Mouse (Mus musculus) lung, postnatal 0 days (tissue): ENCODE measurements around the gene Gap43. TPM values are rescaled to one million over a fixed set of nuclear protein-coding genes. Genes with fewer than 3 reads are reported as not detected.

Experiments used
- ATAC-seq: fragments of 200-750 bp; cut with Nextera tagmentation; 2 replicates; pipeline ENCODE4 v1.8.0; 2017; ENCODE audit warnings: moderate library complexity
- DNase-seq: peaks from one replicate; pipeline ENCODE4 v3.0.0-alpha.2; 2016; ENCODE audit warnings: low spot score
- H3K27ac ChIP-seq: fragments of 300-500 bp; sonication (generic); 2 replicates; pipeline ENCODE4 v1.5.1; 2014; ENCODE audit warnings: antibody characterized with exemption, mild to moderate bottlenecking, low read length, mixed read lengths
- H3K27me3 ChIP-seq: fragments of 300-500 bp; sonication (generic); replicated peaks from 2 replicates; pipeline ENCODE4 v1.6.1; 2014; ENCODE audit warnings: low read length, mixed read lengths; ENCODE audit not compliant: insufficient read depth
- H3K36me3 ChIP-seq: fragments of 300-500 bp; sonication (generic); 2 replicates; pipeline ENCODE4 v1.6.1; 2014; ENCODE audit warnings: low read length, mixed read lengths; ENCODE audit not compliant: insufficient read depth
- H3K4me1 ChIP-seq: fragments of 300-500 bp; sonication (generic); 2 replicates; pipeline ENCODE4 v1.6.1; 2014; ENCODE audit warnings: antibody characterized with exemption, low read depth, low read length, mixed read lengths; ENCODE audit not compliant: insufficient read depth
- H3K4me2 ChIP-seq: fragments of 300-500 bp; sonication (generic); replicated peaks from 2 replicates; pipeline ENCODE4 v1.6.1; 2014; ENCODE audit warnings: low read depth, mild to moderate bottlenecking, low read length, moderate library complexity, mixed read lengths
- H3K4me3 ChIP-seq: fragments of 300-500 bp; sonication (generic); 2 replicates; pipeline ENCODE4 v1.5.1; 2014; ENCODE audit warnings: low read depth, low read length
- H3K9ac ChIP-seq: fragments of 300-500 bp; sonication (generic); replicated peaks from 2 replicates; pipeline ENCODE4 v1.6.1; 2014; ENCODE audit warnings: low read depth, mild to moderate bottlenecking
- H3K9me3 ChIP-seq: fragments of 300-500 bp; sonication (generic); 2 replicates; pipeline ENCODE4 v1.6.1; 2016; ENCODE audit warnings: low read length, mixed read lengths
- CTCF ChIP-seq: IDR thresholded peaks from 2 replicates; pipeline ENCODE4 v1.5.1; 2016; ENCODE audit warnings: antibody characterized with exemption, mild to moderate bottlenecking
- EP300 ChIP-seq: IDR thresholded peaks from 2 replicates; pipeline ENCODE4 v1.6.1; 2016; ENCODE audit warnings: antibody characterized with exemption, mild to moderate bottlenecking, control low read depth
- WGBS: fragments of 180-500 bp; shearing (Covaris S2); extraction: QIAGEN DNeasy Blood & Tissue Kit; methylation state at CpG from one replicate; pipeline ENCODE4 v1.1.7; 2014; 5-methylcytosine and 5-hydroxymethylcytosine counted together
- polyA plus RNA-seq: library from polyadenylated mRNA; unstranded; fragments of >200 nt; fragmentation: Nextera tagmentation; extraction: Ambion mirVana; gene quantifications from 2 replicates; pipeline ENCODE4 v1.2.1, GENCODE M21; 2015

Gene Gap43
- polyA plus RNA-seq, 1 experiment from 2014 or later, result 16.3 TPM

DNA sequence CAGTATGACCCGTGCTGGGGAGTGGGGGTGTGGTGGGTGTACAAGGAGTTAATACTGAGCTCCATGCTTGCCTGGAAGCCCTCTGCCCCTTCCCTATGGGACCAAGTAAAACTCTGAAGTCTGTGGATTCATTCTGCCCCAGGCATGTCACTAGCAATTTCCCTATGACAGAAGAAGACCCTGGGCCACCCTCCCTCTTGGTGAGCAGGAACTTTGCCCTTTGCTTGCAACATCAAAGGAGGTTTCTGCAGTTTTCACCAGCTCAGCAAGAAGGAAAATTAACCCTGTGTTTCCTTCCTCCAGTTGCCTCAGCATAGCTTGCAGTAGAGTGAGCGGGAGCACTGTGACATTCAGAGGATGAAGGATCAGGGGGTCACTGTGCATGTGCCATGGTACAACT, 3.8 kb downstream of the Gap43 start:
- H3K4me3 ChIP-seq, result no peak overlapping the region
- TF ChIP-seq CTCF (no peak), EP300 (no peak)
- H3K4me1 ChIP-seq, result peaks cover 2% of the 10 kb centered on the region; the same call in 1 of the 2 replicates
- WGBS, result 30% methylated on average over 2 of the region's 2 CpGs
- no peaks in the 10 kb centered on the region for H3K27me3 ChIP-seq
- H3K9ac ChIP-seq, result no peak overlapping the region
- no peak overlapping the region for H3K27ac ChIP-seq
- no peaks in the 10 kb centered on the region for H3K36me3 ChIP-seq
- H3K4me2 ChIP-seq, result no peak overlapping the region
- H3K9me3 ChIP-seq, result no peaks in the 10 kb centered on the region
- no peak for DNase-seq
- ATAC-seq, result no peak

DNA sequence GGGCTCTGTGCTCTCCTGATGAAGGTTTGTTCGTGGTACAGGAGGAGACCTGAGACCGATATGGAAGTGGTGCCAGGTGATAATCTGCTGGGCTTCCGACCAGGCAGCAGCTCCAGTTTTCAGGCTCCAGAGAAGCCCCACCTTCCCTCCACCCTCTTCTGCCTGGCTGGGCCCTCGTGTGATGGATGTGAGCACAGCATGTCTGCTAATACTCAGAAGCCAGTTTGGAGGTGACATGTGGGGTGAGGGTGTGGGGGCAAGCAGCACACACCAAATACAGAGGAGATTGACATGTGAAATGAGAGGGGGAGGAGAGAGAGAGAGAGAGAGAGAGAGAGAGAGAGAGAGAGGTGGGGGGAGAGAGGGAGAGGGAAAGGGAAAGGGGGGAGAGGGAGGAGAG, 8.1 kb downstream of the Gap43 start:
- WGBS, result 21% methylated on average over 4 of the region's 4 CpGs
- no peaks in the 10 kb centered on the region for H3K9me3 ChIP-seq

DNA sequence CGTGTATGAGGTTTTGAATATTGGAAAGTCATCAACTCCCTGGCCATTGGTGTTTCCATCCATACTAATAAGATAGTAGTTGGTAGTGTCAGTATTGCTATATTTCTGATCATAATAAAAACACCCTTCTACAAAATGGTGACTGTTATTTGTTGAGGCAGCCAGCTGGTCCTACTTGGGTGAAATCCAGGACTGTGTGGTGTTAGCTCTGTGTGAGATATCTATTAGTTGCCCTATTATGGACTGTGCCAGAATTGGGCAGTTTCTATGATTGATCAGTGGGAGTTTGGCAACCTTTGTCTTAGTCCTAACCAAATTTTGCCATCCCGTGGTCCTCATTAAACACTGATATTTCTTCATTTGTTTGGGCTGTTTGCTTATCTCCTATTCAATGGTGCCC, 14.3 kb downstream of the Gap43 start:
- ATAC-seq, result no peak
- no peaks in the 10 kb centered on the region for H3K9me3 ChIP-seq

More for the DNA sequence above, 8.1 kb downstream of the Gap43 start:
- Histone ChIP-seq H3K36me3 (no peaks in the 10 kb centered on the region), H3K27me3 (no peaks in the 10 kb centered on the region), H3K27ac (no peak overlapping the region), H3K4me2 (no peak overlapping the region), H3K4me3 (no peak overlapping the region), H3K9ac (no peak overlapping the region), H3K4me1 (no peaks in the 10 kb centered on the region)
- TF ChIP-seq CTCF, result no peak
- TF ChIP-seq EP300, result no peak
- DNase-seq, result no peak
- ATAC-seq, result no peak

DNA sequence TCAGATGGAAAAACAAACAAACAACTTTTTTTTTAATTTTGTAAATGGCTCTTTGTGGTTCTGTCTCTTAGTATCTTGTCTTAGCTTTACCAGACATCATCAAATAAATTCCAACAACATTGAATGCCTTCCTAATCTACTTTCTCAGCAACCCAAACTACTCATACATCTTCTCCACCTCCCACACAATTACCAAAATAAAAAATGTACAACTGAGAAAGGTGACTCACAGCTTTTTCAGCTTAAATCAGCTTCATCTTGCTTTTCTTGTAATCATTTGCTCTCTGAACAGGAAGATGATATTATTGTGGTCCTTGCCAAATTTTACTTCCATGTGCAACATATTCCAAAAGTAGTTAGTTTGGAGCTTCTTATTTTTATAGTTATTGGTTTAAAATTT, 14.9 kb downstream of the Gap43 start:
- Histone ChIP-seq H3K4me3 (no peak overlapping the region), H3K27ac (no peak overlapping the region), H3K9me3 (no peaks in the 10 kb centered on the region), H3K4me1 (no peaks in the 10 kb centered on the region), H3K36me3 (no peaks in the 10 kb centered on the region), H3K27me3 (no peaks in the 10 kb centered on the region), H3K4me2 (no peak overlapping the region), H3K9ac (no peak overlapping the region)
- no peak for TF ChIP-seq EP300
- TF ChIP-seq CTCF, result no peak
- DNase-seq (no peak), ATAC-seq (no peak)

More for the DNA sequence above, 14.3 kb downstream of the Gap43 start:
- DNase-seq, result no peak
- Histone ChIP-seq H3K4me3 (no peak overlapping the region), H3K4me2 (no peak overlapping the region), H3K4me1 (no peaks in the 10 kb centered on the region), H3K9ac (no peak overlapping the region), H3K27ac (no peak overlapping the region), H3K36me3 (no peaks in the 10 kb centered on the region), H3K27me3 (no peaks in the 10 kb centered on the region)
- TF ChIP-seq CTCF (no peak), EP300 (no peak)
- 66% methylated on average over 2 of the region's 2 CpGs for WGBS

DNA sequence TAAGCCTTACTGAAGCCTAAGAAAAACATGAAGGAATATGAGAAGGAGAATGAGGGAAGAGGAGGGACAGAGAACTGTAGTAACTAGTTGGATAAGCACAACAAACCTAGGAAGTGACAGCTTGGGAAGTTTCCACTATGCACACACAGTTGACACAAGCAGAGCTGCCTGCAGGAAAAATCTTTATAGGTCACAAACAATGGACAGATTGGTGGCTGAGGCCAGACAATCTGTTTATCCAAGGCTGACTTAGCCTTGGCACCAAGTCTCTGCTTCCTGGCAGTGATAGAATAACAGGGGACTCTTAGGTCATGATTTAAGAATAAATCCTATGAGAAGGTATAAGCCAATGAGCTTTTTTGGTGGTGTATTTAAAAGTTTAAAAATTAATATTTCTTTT, 20.6 kb downstream of the Gap43 start:
- no peaks in the 10 kb centered on the region for H3K27me3 ChIP-seq
- peak overlapping the region; percentile 33 for H3K27ac ChIP-seq
- H3K36me3 ChIP-seq, result no peaks in the 10 kb centered on the region
- ATAC-seq (peak; percentile 89), DNase-seq (peak; percentile 64)
- no peak overlapping the region for H3K4me3 ChIP-seq
- H3K9ac ChIP-seq, result no peak overlapping the region
- TF ChIP-seq CTCF (no peak), EP300 (peak; percentile 87)
- H3K4me1 ChIP-seq, result no peaks in the 10 kb centered on the region
- no peak overlapping the region for H3K4me2 ChIP-seq
- no peaks in the 10 kb centered on the region for H3K9me3 ChIP-seq

DNA sequence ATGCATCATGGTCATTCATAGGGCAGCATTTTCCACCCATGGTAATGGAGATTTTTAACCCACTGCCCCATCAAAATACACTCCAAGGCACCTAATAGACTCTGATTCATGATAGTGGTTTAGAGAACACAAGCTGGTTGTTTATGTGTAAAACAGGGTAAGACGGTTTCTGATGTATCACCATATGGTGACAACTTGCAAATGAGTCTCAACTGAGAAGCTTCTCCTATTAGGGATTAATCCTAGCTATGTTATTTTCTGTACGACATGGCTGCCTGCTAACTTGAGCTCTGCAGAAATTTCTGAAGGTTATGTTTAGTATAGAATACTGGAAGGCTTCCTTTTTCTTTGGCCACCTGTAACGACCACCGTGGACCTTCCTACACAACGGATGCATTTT, 21.1 kb downstream of the Gap43 start:
- Histone ChIP-seq H3K9me3 (no peaks in the 10 kb centered on the region), H3K4me1 (no peaks in the 10 kb centered on the region), H3K27ac (peak overlapping the region; percentile 33), H3K4me2 (no peak overlapping the region), H3K27me3 (no peaks in the 10 kb centered on the region), H3K4me3 (no peak overlapping the region), H3K36me3 (no peaks in the 10 kb centered on the region), H3K9ac (no peak overlapping the region)
- TF ChIP-seq EP300, result no peak
- TF ChIP-seq CTCF, result no peak
- ATAC-seq (no peak), DNase-seq (no peak)
- 53% methylated on average over 5 of the region's 5 CpGs for WGBS

DNA sequence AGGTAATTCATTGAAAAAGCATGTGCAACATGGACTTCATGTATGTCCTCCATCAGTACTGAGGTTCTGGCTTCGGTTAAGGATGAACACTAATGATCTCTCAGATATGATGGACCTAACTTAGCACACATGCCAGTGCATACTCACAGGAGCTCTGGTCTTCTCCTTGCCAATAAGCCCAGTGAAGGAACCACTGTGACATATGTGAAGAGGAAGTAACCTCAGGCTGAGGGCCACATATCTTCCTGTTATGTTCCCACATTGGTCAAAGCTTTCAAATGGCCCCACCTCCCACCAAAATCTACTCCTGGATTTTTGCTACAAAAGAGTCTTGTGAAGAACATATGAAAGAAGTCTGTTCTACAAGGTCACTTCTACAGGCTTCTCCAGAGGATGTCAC, 28.3 kb downstream of the Gap43 start:
- H3K36me3 ChIP-seq, result no peaks in the 10 kb centered on the region
- H3K4me2 ChIP-seq, result no peak overlapping the region
- TF ChIP-seq EP300 (no peak), CTCF (no peak)
- no peak overlapping the region for H3K4me3 ChIP-seq
- no peak for DNase-seq
- no peaks in the 10 kb centered on the region for H3K9me3 ChIP-seq
- H3K27me3 ChIP-seq, result no peaks in the 10 kb centered on the region
- ATAC-seq, result no peak
- no peaks in the 10 kb centered on the region for H3K4me1 ChIP-seq
- H3K27ac ChIP-seq, result no peak overlapping the region
- 91% methylated on average over 1 of the region's 1 CpGs for WGBS
- no peak overlapping the region for H3K9ac ChIP-seq
